Mouse (Mus musculus): ENCODE results near the gene Cox7c. TPM values are rescaled to one million over a fixed set of nuclear protein-coding genes. Genes with fewer than 3 reads are reported as not detected.

The Cox7c gene
- 146 TPM for total RNA-seq (2023)

DNA sequence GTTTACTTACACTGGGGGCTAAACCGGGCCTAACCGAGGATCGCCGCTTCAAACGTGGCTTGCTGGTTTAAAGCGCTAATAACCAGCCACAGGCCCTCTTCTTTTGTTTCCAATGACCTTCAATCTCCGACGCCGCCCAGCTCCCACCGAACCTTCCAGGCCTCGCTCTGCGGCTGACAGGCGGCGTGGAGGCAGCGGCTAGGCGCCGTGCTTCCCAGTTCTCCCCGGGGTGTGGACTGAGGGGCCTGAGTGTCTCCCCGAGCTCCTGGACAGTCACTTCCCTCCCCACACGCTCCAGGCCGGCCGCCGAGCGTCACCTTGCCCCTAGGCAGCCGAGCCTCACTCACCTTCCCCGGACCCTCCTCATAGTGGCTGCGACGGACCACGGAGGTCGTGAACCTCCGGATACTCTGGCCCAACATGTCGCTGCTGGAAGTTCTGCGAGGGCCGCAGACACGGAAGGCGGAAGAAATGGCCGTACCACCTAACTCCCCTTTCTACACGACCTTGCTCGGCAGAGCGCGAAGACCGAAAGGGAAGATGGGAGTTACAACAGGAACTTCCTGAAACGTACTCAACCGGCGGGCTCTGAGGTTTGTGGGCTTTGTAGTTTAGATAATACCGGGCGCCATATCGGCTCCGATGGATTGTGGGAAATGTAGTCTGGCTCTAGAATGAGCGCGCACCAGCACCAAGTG is at the start of gene Cox7c:
Gene Cox7c, minus strand, starts transcription at position 651 of the 698 bp plus-strand sequence.

All from CD4-positive naive resting alpha-beta T cell, adult 57 days (primary cell).